Mouse (Mus musculus): Measurements from ENCODE around the gene Serpine3.

DNA sequence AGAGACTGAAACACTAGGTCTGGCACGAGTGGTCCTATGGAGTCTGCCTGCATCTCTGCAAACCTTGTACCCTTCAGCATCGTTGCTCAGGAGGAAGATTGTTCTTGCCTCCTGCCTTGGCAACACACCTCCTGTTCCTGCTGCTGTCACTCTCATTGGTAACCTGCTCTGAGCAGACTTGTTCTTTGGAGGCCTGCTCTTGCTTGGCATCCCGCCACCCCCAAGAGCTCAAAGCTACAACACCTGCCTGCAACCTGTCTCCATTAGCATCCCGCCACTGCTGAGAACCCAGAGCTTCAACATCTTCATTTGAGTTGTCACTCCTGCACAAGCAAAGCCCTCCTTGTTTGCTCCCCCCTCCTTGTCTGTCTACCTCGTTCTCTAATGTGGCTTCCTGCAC is 35.5 kb upstream of the Serpine3 start:
- TF ChIP-seq POLR2A (IDR thresholded peaks at IDR 0.05; ENCODE audit: borderline replicate concordance, control insufficient read depth, low read depth, low read length) (no peak), CTCF (IDR thresholded peaks at IDR 0.05; ENCODE audit: control insufficient read depth, insufficient read depth, low read length) (no peak)

All from bone marrow, adult 2 months (tissue).